Mouse (Mus musculus) erythroblast, embryonic 14.5 days (primary cell): Measurements from ENCODE around the gene Atp6v1fnb.

Source experiments
- GATA1 ChIP-seq: IDR thresholded peaks from 2 replicates; pipeline ENCODE4 v1.6.1; 2012; ENCODE audit warnings: low read length, inconsistent platforms, mixed read lengths
- TAL1 ChIP-seq: IDR thresholded peaks from 3 replicates; pipeline ENCODE4 v1.6.1; 2012; ENCODE audit warnings: low read length, inconsistent platforms, mixed read lengths

- TF ChIP-seq GATA1 (no peak), TAL1 (no peak)
Observed at GRCm38 (mm10) chr6:29425118-29425517, 46.1 kb upstream of the Atp6v1fnb start.
